Mouse (Mus musculus) megakaryocyte, embryonic 14.5 days (primary cell): ENCODE measurements around the gene Rnf7.

Experiments
- FLI1 ChIP-seq: IDR thresholded peaks from 2 replicates; pipeline ENCODE4 v1.6.1; 2012; ENCODE audit warnings: low read length, inconsistent platforms, mixed read lengths
- GATA1 ChIP-seq: IDR thresholded peaks from 3 replicates; pipeline ENCODE4 v1.6.1; 2012; ENCODE audit warnings: mixed read lengths, low read length, inconsistent platforms, borderline replicate concordance

DNA sequence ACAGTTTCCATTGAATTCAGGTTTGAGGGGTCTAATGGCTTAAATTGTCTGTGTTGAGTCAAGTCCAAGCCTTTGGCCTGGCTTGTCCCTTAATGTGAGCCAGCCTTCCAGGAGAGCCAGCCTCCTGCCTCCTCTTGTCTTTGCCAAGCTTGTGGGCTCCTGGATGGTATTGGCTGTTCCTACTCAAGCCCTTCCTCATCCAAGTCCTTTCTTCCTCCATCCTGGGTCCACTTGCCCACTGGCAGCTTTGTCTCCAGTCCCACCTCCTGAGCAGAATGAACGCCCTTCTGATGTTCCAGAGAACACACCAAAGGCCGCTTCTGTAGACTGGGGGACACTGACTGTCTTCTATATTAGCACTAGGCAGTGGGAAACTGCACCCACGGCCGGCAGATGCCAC is 26.7 kb upstream of the Rnf7 start:
- TF ChIP-seq GATA1 (no peak), FLI1 (no peak)
